Mouse (Mus musculus) MEL (cell line): ENCODE measurements around the gene Gm20708. TPM values are rescaled to one million over a fixed set of nuclear protein-coding genes. Genes with fewer than 3 reads are reported as not detected.

ENCODE experiments used
- DNase-seq: peaks from one replicate; pipeline ENCODE4 v3.0.0; 2011; ENCODE audit warnings: low read depth, low spot score
- H3K27ac ChIP-seq: 2 replicates; pipeline ENCODE4 v1.5.1; 2012; ENCODE audit warnings: low read depth, mild to moderate bottlenecking, control low read depth, low read length, moderate library complexity; ENCODE audit not compliant: control insufficient read depth
- H3K27me3 ChIP-seq, 2 experiments: fragments of 150-350 bp in 1 of 2; sonication (generic) in 1 of 2; 2 replicates each; pipeline ENCODE4 v1.6.1; 2012; ENCODE audit warnings: low read length in 2 of 2, mild to moderate bottlenecking in 2 of 2, improper control_type of control experiment in 1 of 2, moderate library complexity in 1 of 2; ENCODE audit not compliant: insufficient read depth in 2 of 2, control insufficient read depth in 1 of 2
- H3K36me3 ChIP-seq, 2 experiments: 2 replicates each; pipeline ENCODE4 v1.6.1; 2012 to 2014; ENCODE audit warnings: low read length in 2 of 2, improper control_type of control experiment in 1 of 2, inconsistent platforms in 1 of 2, mild to moderate bottlenecking in 1 of 2; ENCODE audit not compliant: insufficient read depth in 2 of 2, control insufficient read depth in 1 of 2
- H3K4me1 ChIP-seq, 2 experiments: fragments of 150-350 bp in 1 of 2; sonication (generic) in 1 of 2; 2 replicates each; pipeline ENCODE4 v1.6.1; 2012; ENCODE audit warnings: low read length in 2 of 2, improper control_type of control experiment in 1 of 2, mild to moderate bottlenecking in 1 of 2; ENCODE audit not compliant: insufficient read depth in 2 of 2, control insufficient read depth in 1 of 2
- H3K4me3 ChIP-seq, 2 experiments: fragments of 150-350 bp in 1 of 2; sonication (generic) in 1 of 2; 2 replicates each; pipeline ENCODE4 v1.5.1; 2012; ENCODE audit warnings: low read depth in 2 of 2, low read length in 2 of 2, mild to moderate bottlenecking in 2 of 2, moderate library complexity in 2 of 2, control low read depth in 1 of 2, improper control_type of control experiment in 1 of 2; ENCODE audit not compliant: control insufficient read depth in 1 of 2, insufficient read depth in 1 of 2
- H3K79me2 ChIP-seq: 2 replicates; pipeline ENCODE4 v1.6.1; 2012; ENCODE audit warnings: mild to moderate bottlenecking, low read length, moderate library complexity; ENCODE audit not compliant: control insufficient read depth, poor library complexity, insufficient read depth
- H3K9ac ChIP-seq: 2 replicates; pipeline ENCODE4 v1.6.1; 2012; ENCODE audit warnings: low read depth, mild to moderate bottlenecking, control low read depth, low read length, moderate library complexity; ENCODE audit not compliant: control insufficient read depth, poor library complexity, severe bottlenecking
- H3K9me3 ChIP-seq: fragments of 150-350 bp; sonication (generic); replicated peaks from 2 replicates; pipeline ENCODE4 v1.6.1; 2012; ENCODE audit warnings: mild to moderate bottlenecking, low read length, improper control_type of control experiment, moderate library complexity; ENCODE audit not compliant: insufficient read depth
- BHLHE40 ChIP-seq: IDR thresholded peaks from 2 replicates; pipeline ENCODE4 v1.6.1; 2012; ENCODE audit warnings: low read depth, mild to moderate bottlenecking, inconsistent platforms, low read length, improper control_type of control experiment, borderline replicate concordance
- CHD1 ChIP-seq: IDR thresholded peaks from 2 replicates; pipeline ENCODE4 v1.6.1; 2012; ENCODE audit warnings: low read depth, mild to moderate bottlenecking, inconsistent platforms, low read length, improper control_type of control experiment
- CHD2 ChIP-seq: IDR thresholded peaks from 2 replicates; pipeline ENCODE4 v1.6.1; 2011; ENCODE audit warnings: low read length, improper control_type of control experiment
- CTCF ChIP-seq, 3 experiments: IDR thresholded peaks in 2 of 3; conservative IDR thresholded peaks in 1 of 3; 2 replicates each; pipeline ENCODE4 v1.5.1; 2011 to 2012; ENCODE audit warnings: low read length in 3 of 3, low read depth in 2 of 3, mild to moderate bottlenecking in 2 of 3, improper control_type of control experiment in 1 of 3, inconsistent platforms in 1 of 3, mixed read lengths in 1 of 3, moderate library complexity in 1 of 3; ENCODE audit not compliant: control insufficient read depth in 1 of 3, insufficient read depth in 1 of 3, poor library complexity in 1 of 3, severe bottlenecking in 1 of 3
- E2F4 ChIP-seq: IDR thresholded peaks from 2 replicates; pipeline ENCODE4 v1.6.1; 2011; ENCODE audit warnings: low read depth, low read length, improper control_type of control experiment, borderline replicate concordance
- ELF1 ChIP-seq: IDR thresholded peaks from 2 replicates; pipeline ENCODE4 v1.6.1; 2014; ENCODE audit warnings: low read depth, mild to moderate bottlenecking, inconsistent platforms, low read length, improper control_type of control experiment, moderate library complexity
- EP300 ChIP-seq, 2 experiments: IDR thresholded peaks; 2 replicates each; pipeline ENCODE4 v1.6.1; 2011; ENCODE audit warnings: improper control_type of control experiment in 2 of 2, low read length in 2 of 2, low read depth in 1 of 2, mild to moderate bottlenecking in 1 of 2
- ETS1 ChIP-seq: IDR thresholded peaks from 2 replicates; pipeline ENCODE4 v1.6.1; 2012; ENCODE audit warnings: low read depth, mild to moderate bottlenecking, inconsistent platforms, low read length, improper control_type of control experiment, moderate library complexity
- GABPA ChIP-seq: IDR thresholded peaks from 2 replicates; pipeline ENCODE4 v1.6.1; 2012; ENCODE audit warnings: low read depth, mild to moderate bottlenecking, inconsistent platforms, low read length, improper control_type of control experiment, moderate library complexity
- GATA1 ChIP-seq: IDR thresholded peaks from 2 replicates; pipeline ENCODE4 v1.6.1; 2011; ENCODE audit warnings: low read depth, low read length, improper control_type of control experiment
- HCFC1 ChIP-seq: IDR thresholded peaks from 2 replicates; pipeline ENCODE4 v1.6.1; 2012; ENCODE audit warnings: low read depth, mild to moderate bottlenecking, inconsistent platforms, low read length, improper control_type of control experiment, moderate library complexity
- JUND ChIP-seq: IDR thresholded peaks from 2 replicates; pipeline ENCODE4 v1.6.1; 2011; ENCODE audit warnings: low read depth, mild to moderate bottlenecking, improper control_type of control experiment, low read length
- KAT2A ChIP-seq: conservative IDR thresholded peaks from 2 replicates; pipeline ENCODE4 v1.6.1; 2012; ENCODE audit warnings: low read depth, low read length, improper control_type of control experiment, inconsistent platforms
- MAX ChIP-seq: IDR thresholded peaks from 2 replicates; pipeline ENCODE4 v1.6.1; 2011; ENCODE audit warnings: low read length, improper control_type of control experiment
- MAZ ChIP-seq: IDR thresholded peaks from 2 replicates; pipeline ENCODE4 v1.6.1; 2012; ENCODE audit warnings: low read depth, mild to moderate bottlenecking, inconsistent platforms, low read length, improper control_type of control experiment
- MEF2A ChIP-seq: IDR thresholded peaks from 2 replicates; pipeline ENCODE4 v1.6.1; 2014; ENCODE audit warnings: low read depth, mild to moderate bottlenecking, inconsistent platforms, low read length, improper control_type of control experiment; ENCODE audit not compliant: poor library complexity, insufficient replicate concordance, severe bottlenecking; ENCODE audit errors: extremely low read depth
- MXI1 ChIP-seq: IDR thresholded peaks from 2 replicates; pipeline ENCODE4 v1.6.1; 2011; ENCODE audit warnings: mild to moderate bottlenecking, low read depth, low read length, improper control_type of control experiment
- MYB ChIP-seq: IDR thresholded peaks from 2 replicates; pipeline ENCODE4 v1.6.1; 2011; ENCODE audit warnings: mild to moderate bottlenecking, low read depth, low read length, improper control_type of control experiment
- MYC ChIP-seq: IDR thresholded peaks from 2 replicates; pipeline ENCODE4 v1.6.1; 2011; ENCODE audit warnings: low read depth, mild to moderate bottlenecking, low read length, improper control_type of control experiment, moderate library complexity
- NELFE ChIP-seq: IDR thresholded peaks from 2 replicates; pipeline ENCODE4 v1.6.1; 2011; ENCODE audit warnings: low read depth, low read length, improper control_type of control experiment
- NRF1 ChIP-seq: IDR thresholded peaks from 2 replicates; pipeline ENCODE4 v1.6.1; 2014; ENCODE audit warnings: low read depth, mild to moderate bottlenecking, inconsistent platforms, low read length, improper control_type of control experiment, moderate library complexity; ENCODE audit not compliant: poor library complexity, insufficient read depth, severe bottlenecking
- POLR2A ChIP-seq, 2 experiments: IDR thresholded peaks; 2 replicates each; pipeline ENCODE4 v1.6.1; 2011 to 2012; ENCODE audit warnings: low read length in 2 of 2, mild to moderate bottlenecking in 2 of 2, control low read depth in 1 of 2, improper control_type of control experiment in 1 of 2, low read depth in 1 of 2, moderate library complexity in 1 of 2; ENCODE audit not compliant: control insufficient read depth in 1 of 2, insufficient read depth in 1 of 2, poor library complexity in 1 of 2
- POLR2AphosphoS2 ChIP-seq: IDR thresholded peaks from 2 replicates; pipeline ENCODE4 v1.6.1; 2011; ENCODE audit warnings: low read length, improper control_type of control experiment
- POLR2AphosphoS5 ChIP-seq: IDR thresholded peaks from 2 replicates; pipeline ENCODE4 v1.6.1; 2012; ENCODE audit warnings: low read depth, borderline replicate concordance, mild to moderate bottlenecking, inconsistent platforms, low read length, moderate library complexity, mixed read lengths
- RAD21 ChIP-seq: IDR thresholded peaks from 2 replicates; pipeline ENCODE4 v1.6.1; 2011; ENCODE audit warnings: mild to moderate bottlenecking, low read depth, low read length, improper control_type of control experiment
- RCOR1 ChIP-seq: IDR thresholded peaks from 2 replicates; pipeline ENCODE4 v1.6.1; 2012; ENCODE audit warnings: low read depth, mild to moderate bottlenecking, inconsistent platforms, low read length, improper control_type of control experiment
- SIN3A ChIP-seq: IDR thresholded peaks from 2 replicates; pipeline ENCODE4 v1.6.1; 2012; ENCODE audit warnings: low read length, improper control_type of control experiment, inconsistent platforms
- SMC3 ChIP-seq: IDR thresholded peaks from 2 replicates; pipeline ENCODE4 v1.6.1; 2011; ENCODE audit warnings: low read depth, low read length, improper control_type of control experiment
- TAL1 ChIP-seq: IDR thresholded peaks from 2 replicates; pipeline ENCODE4 v1.6.1; 2012; ENCODE audit warnings: mild to moderate bottlenecking, inconsistent platforms, low read length, moderate library complexity, mixed read lengths
- TBP ChIP-seq: IDR thresholded peaks from 2 replicates; pipeline ENCODE4 v1.8.0; 2011; ENCODE audit warnings: low read depth, low read length, improper control_type of control experiment
- TCF12 ChIP-seq: IDR thresholded peaks from 2 replicates; pipeline ENCODE4 v1.6.1; 2014; ENCODE audit warnings: low read depth, mild to moderate bottlenecking, inconsistent platforms, low read length, improper control_type of control experiment, moderate library complexity
- UBTF ChIP-seq: IDR thresholded peaks from 2 replicates; pipeline ENCODE4 v1.6.1; 2012; ENCODE audit warnings: low read depth, mild to moderate bottlenecking, inconsistent platforms, low read length, improper control_type of control experiment, moderate library complexity, borderline replicate concordance; ENCODE audit not compliant: insufficient read depth
- USF1 ChIP-seq: IDR thresholded peaks from 2 replicates; pipeline ENCODE4 v1.6.1; 2014; ENCODE audit warnings: low read depth, mild to moderate bottlenecking, inconsistent platforms, low read length, improper control_type of control experiment, moderate library complexity
- USF2 ChIP-seq, 2 experiments: IDR thresholded peaks; 2 replicates each; pipeline ENCODE4 v1.6.1; 2011 to 2012; ENCODE audit warnings: improper control_type of control experiment in 2 of 2, low read length in 2 of 2, borderline replicate concordance in 1 of 2, inconsistent platforms in 1 of 2, low read depth in 1 of 2, mild to moderate bottlenecking in 1 of 2; ENCODE audit not compliant: insufficient read depth in 1 of 2
- ZC3H11A ChIP-seq: IDR thresholded peaks from 2 replicates; pipeline ENCODE4 v1.6.1; 2012; ENCODE audit warnings: low read depth, mild to moderate bottlenecking, inconsistent platforms, low read length, improper control_type of control experiment
- ZKSCAN1 ChIP-seq: IDR thresholded peaks from 2 replicates; pipeline ENCODE4 v1.6.1; 2012; ENCODE audit warnings: low read depth, mild to moderate bottlenecking, inconsistent platforms, low read length, improper control_type of control experiment, moderate library complexity
- ZMIZ1 ChIP-seq: IDR thresholded peaks from 2 replicates; pipeline ENCODE4 v1.6.1; 2012; ENCODE audit warnings: low read depth, mild to moderate bottlenecking, inconsistent platforms, low read length, improper control_type of control experiment, moderate library complexity
- ZNF384 ChIP-seq: IDR thresholded peaks from 2 replicates; pipeline ENCODE4 v1.6.1; 2012; ENCODE audit warnings: low read depth, mild to moderate bottlenecking, inconsistent platforms, low read length, improper control_type of control experiment
- polyA plus RNA-seq, 2 experiments: library from polyadenylated mRNA; stranded (reverse) in 1 of 2; unstranded in 1 of 2; fragments of >175 nt in 1 of 2; fragments of >200 nt in 1 of 2; gene quantifications; 2 replicates each; pipeline versions ENCODE4 v1.2.1 to v1.2.4; 2012; ENCODE audit warnings: low replicate concordance in 2 of 2, low read depth in 1 of 2; ENCODE audit not compliant: insufficient read length in 2 of 2, insufficient read depth in 1 of 2, missing spikeins in 1 of 2
- total RNA-seq: library from RNA; depleted of rRNA; stranded (reverse); fragments of 300-350 nt; gene quantifications from 2 replicates; pipeline ENCODE4 v1.2.3, GENCODE M21; 2012

Gene Gm20708
- total and polyA plus RNA-seq, 3 experiments: 0.70 to 0.85 TPM; not detected in 1

DNA sequence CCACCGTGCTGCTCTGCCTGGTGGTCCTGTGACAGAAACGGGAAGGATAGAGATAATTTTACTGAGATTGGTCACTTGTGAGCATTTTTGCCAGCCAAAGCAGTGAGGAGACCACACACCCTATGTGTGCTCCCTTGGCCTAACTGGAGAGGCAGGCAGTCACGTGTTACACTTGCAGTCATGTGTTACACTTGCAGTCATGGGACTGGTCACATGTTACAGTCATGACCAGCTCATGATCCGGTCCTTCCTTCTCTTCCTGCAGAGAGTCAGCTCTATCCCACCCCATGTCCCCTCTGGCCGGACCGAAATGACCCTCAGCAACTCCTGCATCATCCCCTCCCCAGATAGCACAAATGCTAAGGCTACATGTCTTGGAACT, 71.5 kb downstream of the Gm20708 start:
- Histone ChIP-seq H3K9ac (no peak overlapping the region; the same call in 1 of the 2 replicates), H3K4me3 (no peak overlapping the region), H3K27ac (no peak overlapping the region), H3K27me3 (peaks cover 0 to 3% of the 10 kb centered on the region in 2 experiments; a peak in 2 of 4 replicates), H3K79me2 (no peaks in the 10 kb centered on the region), H3K36me3 (peaks cover 0 to 6% of the 10 kb centered on the region in 2 experiments; a peak in 2 of 4 replicates), H3K4me1 (peaks cover 4 to 14% of the 10 kb centered on the region in 2 experiments), H3K9me3 (no peaks in the 10 kb centered on the region)
- TF ChIP-seq POLR2AphosphoS5 (no peak), MEF2A (no peak), EP300 (IDR thresholded peaks at IDR 0.05; ENCODE audit: low read depth in 1 of 2, low read length in 2 of 2) (no peak), POLR2AphosphoS2 (no peak), GABPA (no peak), RCOR1 (no peak), CHD2 (no peak), ZNF384 (no peak), TBP (no peak), USF2 (IDR thresholded peaks at IDR 0.05; ENCODE audit: borderline replicate concordance in 1 of 2, insufficient read depth in 1 of 2, low read depth in 1 of 2, low read length in 2 of 2) (peak in 1 of 2 experiments; percentile 91; a peak in 2 of 4 replicates), MYC (no peak), ZMIZ1 (no peak), MXI1 (no peak), UBTF (no peak), NRF1 (no peak), TAL1 (no peak), ZC3H11A (no peak), E2F4 (no peak), MAX (peak; percentile 89), SMC3 (no peak), ELF1 (no peak), HCFC1 (0 out of 2 replicates have a peak, but pooled peaks have one; percentile 37), KAT2A (no peak), SIN3A (no peak), MAZ (no peak), CHD1 (no peak), JUND (no peak), GATA1 (no peak), CTCF (IDR thresholded peaks at IDR 0.05 in 2 of 3, conservative IDR thresholded peaks at IDR 0.05 in 1 of 3; ENCODE audit: control insufficient read depth in 1 of 3, insufficient read depth in 1 of 3, low read depth in 2 of 3, low read length in 3 of 3, poor library complexity in 1 of 3, severe bottlenecking in 1 of 3) (no peak), BHLHE40 (peak; percentile 34; the same call in 1 of the 2 replicates), ETS1 (no peak), TCF12 (no peak), POLR2A (IDR thresholded peaks at IDR 0.05; ENCODE audit: control insufficient read depth in 1 of 2, insufficient read depth in 1 of 2, low read depth in 1 of 2, low read length in 2 of 2, poor library complexity in 1 of 2) (no peak), NELFE (no peak), RAD21 (no peak), MYB (no peak), USF1 (peak; percentile 91), ZKSCAN1 (no peak)
- no peak for DNase-seq
